Mouse (Mus musculus): ENCODE measurements around the gene Ptcra. TPM values are rescaled to one million over a fixed set of nuclear protein-coding genes. Genes with fewer than 3 reads are reported as not detected.

Ptcra gene
- not detected for polyA plus RNA-seq (2014; fragmentation: Illumina TruSeq; extraction: RNeasy Lipid Tissue Mini Kit (QIAGEN cat#74804); ENCODE audit: low read depth, low replicate concordance)

GRCm38 (mm10) chr17:46763544-46763943 lies at the start of gene Ptcra:
TSS of gene Ptcra (minus strand) at chr17:46763712.

GRCm38 (mm10) chr17:46782341-46783221 lies 19.1 kb upstream of the Ptcra start, which contains the start of gene Rpl7l1:
TSS of gene Rpl7l1 (minus strand) at chr17:46782672.

GRCm38 (mm10) chr17:46772404-46773277 lies 9.1 kb upstream of the Ptcra start, which contains the start of gene 2310039H08Rik:
TSS of gene 2310039H08Rik (plus strand) at chr17:46772635.

GRCm38 (mm10) chr17:46751794-46752556 lies 11.5 kb downstream of the Ptcra start, which contains the start of gene Cnpy3:
TSS of gene Cnpy3 (minus strand) at chr17:46752214.

DNA sequence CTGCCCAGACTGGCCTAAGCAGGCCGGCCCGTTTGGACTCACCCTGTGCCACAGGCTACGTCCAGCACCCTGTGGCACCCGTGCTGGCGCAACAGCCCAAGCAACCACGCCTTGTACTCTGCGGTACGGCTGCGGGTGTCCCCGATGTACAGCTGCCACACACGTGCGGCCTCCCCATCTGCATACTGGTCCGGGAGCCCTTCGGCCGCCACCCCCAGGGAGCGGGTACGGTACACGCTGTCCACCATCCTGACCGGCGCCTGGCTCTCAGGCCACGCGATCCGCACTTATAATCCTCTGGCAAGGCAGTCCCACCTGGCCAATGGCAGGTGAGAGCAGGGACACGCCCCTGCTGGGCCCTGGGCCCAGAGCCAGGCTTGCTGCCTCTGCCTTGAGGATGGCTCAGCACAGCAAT lies 34.6 kb downstream of the Ptcra start, which contains the start of gene Gnmt:
Gene Gnmt, minus strand, starts transcription at position 265 of the 415 bp plus-strand sequence.

DNA sequence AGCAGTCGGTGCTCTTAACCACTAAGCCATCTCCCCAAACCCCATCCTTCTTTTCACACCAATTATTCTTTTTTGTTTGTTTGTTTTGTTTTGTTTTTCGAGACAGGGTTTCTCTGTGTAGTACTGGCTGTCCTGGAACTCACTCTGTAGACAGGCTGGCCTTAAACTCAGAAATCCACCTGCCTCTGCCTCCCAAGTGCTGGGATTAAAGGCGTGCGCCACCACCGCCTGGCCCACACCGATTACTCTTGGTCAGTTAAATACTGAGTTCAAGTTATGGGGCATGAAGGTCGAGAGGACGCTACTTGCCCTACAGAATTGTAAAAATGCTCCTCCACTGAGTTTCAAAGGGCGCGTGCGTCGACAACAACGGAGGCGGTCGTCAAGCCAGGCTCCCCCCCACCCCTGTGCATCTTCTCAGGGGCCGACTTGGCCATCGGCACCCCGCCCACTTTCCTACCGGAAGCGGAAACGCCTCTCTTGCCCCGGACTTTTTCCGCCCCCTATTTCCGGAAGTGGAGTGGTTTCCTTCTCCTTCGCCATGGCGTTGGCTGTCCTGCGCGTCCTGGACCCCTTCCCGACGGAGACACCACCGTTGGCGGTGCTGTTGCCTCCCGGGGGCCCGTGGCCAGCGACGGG lies 52.4 kb downstream of the Ptcra start, which contains the start of gene Pex6:
Gene Pex6, plus strand, starts transcription at position 505 of the 639 bp plus-strand sequence.

Other genes starting within 250 kb of the Ptcra start
- gene Cul9, start 217.3 kb downstream of the Ptcra start, polyA plus RNA-seq (2014; fragmentation: Illumina TruSeq; extraction: RNeasy Lipid Tissue Mini Kit (QIAGEN cat#74804); ENCODE audit: low read depth, low replicate concordance): 0.44 TPM
- gene Srf, start 207.5 kb downstream of the Ptcra start, polyA plus RNA-seq (2014; fragmentation: Illumina TruSeq; extraction: RNeasy Lipid Tissue Mini Kit (QIAGEN cat#74804); ENCODE audit: low read depth, low replicate concordance): 0.22 TPM
- not detected for gene Ptk7, start 134.2 kb downstream of the Ptcra start, polyA plus RNA-seq (2014; fragmentation: Illumina TruSeq; extraction: RNeasy Lipid Tissue Mini Kit (QIAGEN cat#74804); ENCODE audit: low read depth, low replicate concordance)
- 0.41 TPM for gene Klc4, start 117.7 kb downstream of the Ptcra start, polyA plus RNA-seq (2014; fragmentation: Illumina TruSeq; extraction: RNeasy Lipid Tissue Mini Kit (QIAGEN cat#74804); ENCODE audit: low read depth, low replicate concordance)
- gene Mrpl2, start 117.5 kb downstream of the Ptcra start, polyA plus RNA-seq (2014; fragmentation: Illumina TruSeq; extraction: RNeasy Lipid Tissue Mini Kit (QIAGEN cat#74804); ENCODE audit: low read depth, low replicate concordance): 0.95 TPM
- gene Cul7, start 113.4 kb downstream of the Ptcra start, polyA plus RNA-seq (2014; fragmentation: Illumina TruSeq; extraction: RNeasy Lipid Tissue Mini Kit (QIAGEN cat#74804); ENCODE audit: low read depth, low replicate concordance): 0.19 TPM
- 3.3 TPM for gene Rrp36, start 89.4 kb downstream of the Ptcra start, polyA plus RNA-seq (2014; fragmentation: Illumina TruSeq; extraction: RNeasy Lipid Tissue Mini Kit (QIAGEN cat#74804); ENCODE audit: low read depth, low replicate concordance)
- 4.2 TPM for gene Mea1, start 84.9 kb downstream of the Ptcra start, polyA plus RNA-seq (2014; fragmentation: Illumina TruSeq; extraction: RNeasy Lipid Tissue Mini Kit (QIAGEN cat#74804); ENCODE audit: low read depth, low replicate concordance)
- 5.9 TPM for gene Klhdc3, start 82.8 kb downstream of the Ptcra start, polyA plus RNA-seq (2014; fragmentation: Illumina TruSeq; extraction: RNeasy Lipid Tissue Mini Kit (QIAGEN cat#74804); ENCODE audit: low read depth, low replicate concordance)
- 8.6 TPM for gene Ppp2r5d, start 58.6 kb downstream of the Ptcra start, polyA plus RNA-seq (2014; fragmentation: Illumina TruSeq; extraction: RNeasy Lipid Tissue Mini Kit (QIAGEN cat#74804); ENCODE audit: low read depth, low replicate concordance)
- gene Pex6, start 52.2 kb downstream of the Ptcra start, polyA plus RNA-seq (2014; fragmentation: Illumina TruSeq; extraction: RNeasy Lipid Tissue Mini Kit (QIAGEN cat#74804); ENCODE audit: low read depth, low replicate concordance): 0.50 TPM
- not detected for gene Gnmt, start 34.5 kb downstream of the Ptcra start, polyA plus RNA-seq (2014; fragmentation: Illumina TruSeq; extraction: RNeasy Lipid Tissue Mini Kit (QIAGEN cat#74804); ENCODE audit: low read depth, low replicate concordance)
- gene Cnpy3, start 11.5 kb downstream of the Ptcra start, polyA plus RNA-seq (2014; fragmentation: Illumina TruSeq; extraction: RNeasy Lipid Tissue Mini Kit (QIAGEN cat#74804); ENCODE audit: low read depth, low replicate concordance): 3.1 TPM
- gene 2310039H08Rik, start 8.9 kb upstream of the Ptcra start, polyA plus RNA-seq (2014; fragmentation: Illumina TruSeq; extraction: RNeasy Lipid Tissue Mini Kit (QIAGEN cat#74804); ENCODE audit: low read depth, low replicate concordance): 13.0 TPM
- gene Rpl7l1, start 19.0 kb upstream of the Ptcra start, polyA plus RNA-seq (2014; fragmentation: Illumina TruSeq; extraction: RNeasy Lipid Tissue Mini Kit (QIAGEN cat#74804); ENCODE audit: low read depth, low replicate concordance): 25.2 TPM
- 11.0 TPM for gene Bicral, start 94.8 kb upstream of the Ptcra start, polyA plus RNA-seq (2014; fragmentation: Illumina TruSeq; extraction: RNeasy Lipid Tissue Mini Kit (QIAGEN cat#74804); ENCODE audit: low read depth, low replicate concordance)
- 0.66 TPM for gene Tbcc, start 127.0 kb upstream of the Ptcra start, polyA plus RNA-seq (2014; fragmentation: Illumina TruSeq; extraction: RNeasy Lipid Tissue Mini Kit (QIAGEN cat#74804); ENCODE audit: low read depth, low replicate concordance)
- gene Prph2, start 146.7 kb upstream of the Ptcra start, polyA plus RNA-seq (2014; fragmentation: Illumina TruSeq; extraction: RNeasy Lipid Tissue Mini Kit (QIAGEN cat#74804); ENCODE audit: low read depth, low replicate concordance): not detected
- 27.8 TPM for gene Ubr2, start 246.8 kb upstream of the Ptcra start, polyA plus RNA-seq (2014; fragmentation: Illumina TruSeq; extraction: RNeasy Lipid Tissue Mini Kit (QIAGEN cat#74804); ENCODE audit: low read depth, low replicate concordance)